Mouse (Mus musculus) liver, embryonic 14.5 days (tissue): ENCODE measurements around the gene Lyg1.

Source experiments
- CTCF ChIP-seq: IDR thresholded peaks from 2 replicates; pipeline ENCODE4 v1.5.1; 2016; ENCODE audit warnings: antibody characterized with exemption, low read depth, control low read depth
- EP300 ChIP-seq: IDR thresholded peaks from 2 replicates; pipeline ENCODE4 v1.6.1; 2016; ENCODE audit warnings: antibody characterized with exemption, low read depth

DNA sequence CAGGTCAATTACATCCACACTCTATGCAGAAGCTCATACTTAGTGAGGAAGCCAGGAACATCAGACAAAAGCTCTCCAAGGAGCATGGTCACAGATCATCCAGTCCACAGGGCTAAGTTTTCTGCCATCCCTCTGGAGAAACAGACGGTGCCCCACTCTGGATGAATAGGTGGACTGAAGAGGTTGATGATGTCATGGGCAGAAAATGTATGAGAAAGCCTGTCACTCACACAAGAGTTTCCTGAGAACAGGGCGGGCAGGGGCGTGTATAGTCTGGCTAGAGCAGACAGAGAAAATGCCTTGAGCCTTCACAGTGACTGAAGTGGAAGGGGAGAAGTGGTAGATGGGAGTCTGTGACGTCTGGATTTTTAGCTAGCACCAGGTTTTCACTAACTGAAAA lies 14.0 kb upstream of the Lyg1 start:
- TF ChIP-seq CTCF: no peak
- no peak for TF ChIP-seq EP300
